Mouse (Mus musculus) liver, postnatal 0 days (tissue): ENCODE measurements around the gene Xpnpep3.

Source experiments
- CTCF ChIP-seq: sonication (generic); IDR thresholded peaks from 2 replicates; pipeline ENCODE4 v1.5.1; 2016; ENCODE audit warnings: antibody characterized with exemption, low read depth
- EP300 ChIP-seq: IDR thresholded peaks from 2 replicates; pipeline ENCODE4 v1.6.1; 2016; ENCODE audit warnings: antibody characterized with exemption, low read depth, mild to moderate bottlenecking

GRCm38 (mm10) chr15:81392997-81393396 lies 6.9 kb upstream of the Xpnpep3 start:
- TF ChIP-seq CTCF, result no peak
- no peak for TF ChIP-seq EP300
